Mouse (Mus musculus) adrenal gland, adult 2 months (tissue): Measurements from ENCODE around the gene Efhb. TPM values are rescaled to one million over a fixed set of nuclear protein-coding genes. Genes with fewer than 3 reads are reported as not detected.
A peak's percentile ranks its signal among the peaks of the same experiment; 100 is the strongest.

Experiments
- DNase-seq: peaks from one replicate; pipeline ENCODE4 v3.0.0; 2021
- long read RNA-seq: library from polyadenylated mRNA; stranded (forward); transcript quantifications from one replicate; pipeline ENCODE4 v2.0.0, GENCODE M21; 2021
- polyA plus RNA-seq: library from polyadenylated mRNA; depleted of rRNA; stranded (reverse); fragments of >200 nt; gene quantifications from 2 replicates; pipeline ENCODE4 v1.2.3, GENCODE M21; 2012; rRNA removed
- total RNA-seq, 2 experiments: library from RNA; stranded (reverse); gene quantifications; 2 replicates each; pipeline ENCODE4 v1.2.3; 2021

The Efhb gene
- total RNA-seq (under 1 TPM; 0.46 to 0.59 TPM), polyA plus RNA-seq (0.03 TPM in 1 of 2 replicates, not detected in the other)
- long read RNA-seq, result 0 reads

DNA sequence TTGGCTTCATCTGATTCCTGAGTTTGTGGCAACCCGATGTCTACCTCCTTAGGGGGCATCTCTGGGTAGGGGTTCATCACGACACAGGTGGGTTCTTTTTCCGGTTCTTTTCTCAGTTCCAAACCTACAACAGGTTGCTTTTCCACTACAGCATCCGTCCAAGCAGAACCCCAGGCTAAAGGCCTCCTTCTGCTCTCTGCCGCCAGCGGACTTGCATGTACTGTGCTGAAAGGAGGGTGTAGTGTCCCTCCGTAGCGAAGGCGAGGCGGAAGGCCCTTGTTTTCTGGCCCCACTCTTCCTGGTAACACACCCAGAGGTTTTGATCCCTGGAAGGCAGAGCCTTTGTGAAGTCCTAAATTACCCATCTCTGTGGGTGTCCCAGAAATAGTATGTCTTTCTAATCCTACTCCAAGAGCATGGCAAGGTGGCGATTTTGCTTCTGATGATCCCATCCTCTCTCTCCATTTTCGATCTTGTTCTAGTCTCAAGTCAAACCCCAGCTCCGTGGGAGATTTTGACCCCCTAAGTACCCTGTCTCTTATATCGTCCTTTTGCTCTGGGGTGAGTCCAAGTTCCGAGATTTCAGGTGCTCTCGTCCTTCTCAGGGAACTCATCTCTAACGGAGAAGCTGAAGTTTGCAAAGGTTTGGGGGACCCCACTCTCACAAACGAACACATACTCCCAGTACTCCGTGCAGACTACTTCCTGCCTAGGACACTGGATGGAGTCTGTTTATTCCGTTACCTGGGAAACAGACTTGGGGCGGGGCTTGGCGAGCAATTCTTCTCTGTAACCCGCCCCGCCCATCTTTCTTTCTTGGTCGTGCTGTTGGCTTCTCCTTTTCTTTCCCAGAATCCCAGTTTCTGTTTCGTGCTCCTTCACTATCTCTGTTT is at the start of gene Efhb:
Efhb (minus strand) TSS at position 719 of the 893 bp plus-strand sequence.
- DNase-seq, result peak; percentile 93

DNA sequence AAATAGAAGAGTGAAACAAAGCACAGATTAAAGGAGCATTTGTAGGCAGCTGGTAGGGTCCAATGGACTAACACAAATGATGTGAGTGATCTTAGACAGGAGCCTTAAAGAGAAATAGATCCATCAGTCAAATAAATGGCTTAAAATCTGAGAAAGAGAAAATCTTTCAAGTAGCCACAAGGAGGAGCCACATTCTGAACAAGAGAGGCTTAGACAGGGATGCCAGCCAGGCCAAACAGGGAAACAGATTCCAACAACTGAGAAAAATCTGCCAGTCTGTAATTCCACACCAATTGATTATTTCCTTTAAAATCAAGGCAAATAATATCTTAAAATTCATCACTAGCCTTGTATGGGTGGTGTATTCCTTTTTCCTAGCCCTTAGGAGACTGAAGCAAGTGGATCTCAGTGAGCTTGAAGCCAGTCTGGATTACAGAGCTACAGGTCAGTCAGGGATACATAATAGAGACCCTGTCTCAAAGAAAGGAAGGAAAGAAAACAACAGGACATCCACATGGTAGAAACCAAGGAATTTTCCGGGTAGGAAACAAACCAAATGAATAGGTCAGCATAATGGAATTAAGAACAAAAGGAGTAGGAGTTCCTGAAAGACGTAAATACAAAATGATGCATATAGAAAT is 49.3 kb upstream of the Efhb start:
- no peak for DNase-seq

- DNase-seq, result no peak
Observed at GRCm38 (mm10) chr17:53502966-53503365, 39.8 kb upstream of the Efhb start.

DNA sequence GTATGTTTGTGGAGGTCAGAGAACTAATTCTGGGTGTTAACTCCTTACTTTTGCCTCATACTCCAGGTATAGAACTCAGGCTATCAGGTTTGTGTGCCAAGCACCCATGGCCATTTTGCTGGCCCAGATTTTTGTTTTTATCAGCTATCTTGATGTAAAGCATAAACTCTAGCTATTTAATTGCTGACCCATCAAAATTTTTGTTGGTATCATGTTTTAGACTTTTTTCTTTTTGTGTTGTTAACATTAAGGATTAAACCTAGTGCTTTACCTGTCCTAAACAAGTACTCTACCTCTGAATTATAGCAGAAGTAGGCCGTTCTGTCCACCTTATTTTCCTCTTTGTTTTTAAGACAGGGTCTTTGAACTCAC is 25.9 kb upstream of the Efhb start:
- no peak for DNase-seq

DNA sequence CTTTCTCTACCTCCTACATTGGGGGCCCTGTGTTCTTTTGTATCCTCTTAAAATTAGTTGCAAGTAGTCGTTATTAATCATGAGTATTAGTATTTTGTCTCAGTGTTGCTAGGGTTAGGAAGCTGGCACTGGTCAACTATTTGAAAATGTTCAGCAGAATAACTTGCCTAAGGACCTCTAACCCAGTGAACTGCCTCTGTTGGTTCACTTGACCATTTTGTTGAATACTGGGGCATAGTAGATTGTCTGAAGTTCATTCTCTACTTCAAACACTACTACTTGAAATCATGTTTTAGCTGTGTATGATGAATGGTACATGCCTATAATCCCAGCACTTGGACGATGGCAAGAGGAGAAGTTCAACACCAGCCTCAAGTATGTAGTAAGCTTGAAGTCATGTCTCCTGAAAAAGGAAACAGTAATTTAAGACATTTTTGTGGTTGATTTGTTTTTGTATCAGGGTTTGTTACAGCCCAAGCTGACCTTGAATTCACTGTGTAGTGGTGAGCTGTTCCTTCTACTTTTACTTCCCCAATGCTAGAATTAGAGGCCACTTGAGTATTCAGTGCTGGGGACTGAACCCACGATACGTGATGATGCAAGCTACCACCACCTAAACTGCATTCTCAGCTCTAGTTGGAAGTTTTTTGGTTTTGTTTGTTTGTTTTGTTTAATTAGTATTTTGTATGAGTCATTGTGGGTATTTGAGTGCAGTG is 25.3 kb upstream of the Efhb start:
- DNase-seq, result peak; percentile 17

DNA sequence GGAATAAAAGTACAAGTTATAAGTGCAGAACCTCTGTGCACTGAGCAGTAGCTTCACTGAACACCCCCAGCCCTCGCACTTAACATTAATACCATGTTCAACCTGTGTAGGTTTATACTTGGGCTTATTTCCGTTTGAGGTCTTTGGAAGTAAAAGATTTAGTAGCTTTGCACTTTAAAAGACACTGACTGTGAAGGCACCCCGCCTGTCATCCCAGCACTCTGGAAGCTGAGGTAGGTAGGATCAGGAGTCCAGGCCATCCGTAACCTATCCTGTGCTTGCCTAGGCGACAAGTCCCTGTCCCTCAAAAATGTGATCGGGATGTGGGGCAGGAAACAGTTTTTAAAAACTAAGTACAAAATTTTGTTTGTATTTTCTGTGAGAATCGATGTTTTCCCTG is 17.3 kb upstream of the Efhb start:
- peak; percentile 7 for DNase-seq

DNA sequence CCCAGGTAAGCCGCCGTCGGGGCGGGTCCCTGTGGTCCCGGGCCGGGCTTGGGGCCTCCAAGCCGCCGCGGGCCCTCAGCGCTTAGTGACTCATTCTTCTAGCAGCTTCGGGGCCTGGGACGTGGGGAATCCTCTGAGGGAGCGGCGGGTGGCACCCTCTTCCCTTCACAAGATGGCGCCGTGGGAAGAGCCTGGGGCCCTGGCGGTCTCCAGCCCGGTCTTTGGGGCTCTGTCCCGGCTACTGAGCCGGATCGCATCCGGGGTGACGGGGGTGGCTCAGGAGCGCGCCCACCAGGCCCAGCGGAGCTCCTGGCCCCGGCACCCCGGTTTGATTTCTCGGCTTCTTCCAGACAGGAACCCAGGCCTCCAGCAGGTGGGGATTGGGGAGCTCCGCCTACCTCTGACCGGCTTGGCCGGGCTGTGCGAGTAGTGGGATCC is 16.5 kb upstream of the Efhb start:
- peak; percentile 88 for DNase-seq

DNA sequence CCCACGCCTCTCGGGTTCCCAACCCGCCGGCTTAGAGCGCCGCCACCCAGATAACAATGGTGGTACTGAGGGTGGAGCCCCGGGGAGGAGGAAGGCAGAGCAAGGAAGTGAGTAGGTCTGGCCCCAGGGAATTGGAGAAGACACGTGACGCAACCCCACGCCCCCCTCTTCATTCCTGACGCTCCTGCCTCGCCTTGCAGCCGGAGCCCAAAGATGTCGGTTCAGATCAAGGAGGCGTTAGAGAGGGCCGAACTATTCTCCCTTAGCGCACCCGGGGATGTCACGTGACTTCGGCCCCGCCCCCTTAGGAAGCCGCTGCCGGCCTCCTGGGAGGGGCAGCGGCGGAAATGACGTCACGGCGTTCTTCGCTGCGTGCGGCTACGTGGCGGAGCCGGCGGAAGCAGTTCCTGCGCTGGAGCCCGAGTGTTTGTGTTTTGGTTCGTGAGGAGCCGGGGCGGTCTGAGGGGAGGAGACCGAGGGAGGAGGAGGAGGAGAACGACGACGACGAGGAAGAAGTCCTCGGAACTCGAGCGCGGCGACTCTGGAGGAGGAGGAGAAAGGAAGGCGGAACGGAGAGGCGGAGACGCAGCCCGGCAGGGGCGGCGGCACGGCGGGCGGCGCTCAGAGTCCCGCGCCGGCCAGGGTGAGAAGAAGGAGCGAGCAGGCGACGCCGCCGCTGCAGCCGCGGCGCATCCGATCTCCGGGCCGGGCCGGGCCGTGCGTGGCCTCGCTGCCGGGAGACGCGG is 15.9 kb upstream of the Efhb start, which contains the start of gene Rab5a:
Rab5a (plus strand) TSS at position 377 of the 746 bp plus-strand sequence.
- DNase-seq, result peak; percentile 100

DNA sequence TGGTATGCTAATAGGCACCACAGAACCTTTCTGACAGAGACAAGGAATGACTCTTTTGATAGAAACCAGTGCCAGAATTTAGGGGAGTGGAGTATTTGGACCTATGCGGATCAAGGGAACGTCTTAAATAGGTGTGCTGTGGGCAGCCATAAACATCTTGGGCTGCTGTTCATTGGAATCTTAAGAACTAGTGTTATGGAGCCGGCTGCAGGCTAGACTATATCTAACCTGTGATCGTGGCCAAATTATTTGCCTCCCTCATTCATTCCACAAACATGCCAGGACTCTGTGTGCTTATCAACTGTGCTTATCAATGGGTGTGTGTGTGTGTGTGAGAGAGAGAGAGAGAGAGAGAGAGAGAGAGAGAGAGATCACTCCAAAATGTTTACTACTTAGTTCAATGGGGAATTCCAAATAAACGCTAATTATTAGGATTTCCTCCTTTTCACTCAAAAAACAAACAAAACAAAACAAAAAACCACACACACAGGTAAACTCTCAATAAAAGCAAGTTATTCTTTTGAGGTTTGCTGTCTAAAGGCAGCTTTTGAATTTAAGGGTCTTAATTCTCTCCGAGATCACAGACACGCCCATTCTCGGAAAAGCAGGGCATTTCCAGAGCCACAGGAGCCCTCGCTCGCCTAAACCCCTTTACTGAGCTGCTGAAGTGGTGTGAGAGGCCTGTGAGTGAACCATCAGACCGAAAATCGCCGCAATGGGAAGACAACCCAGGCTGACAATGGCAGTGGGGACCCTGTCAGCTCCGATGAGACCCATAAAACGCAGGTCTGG is 15.1 kb upstream of the Efhb start:
- no peak for DNase-seq

- no peak for DNase-seq
Observed at GRCm38 (mm10) chr17:53468697-53469096, 5.6 kb upstream of the Efhb start.

DNA sequence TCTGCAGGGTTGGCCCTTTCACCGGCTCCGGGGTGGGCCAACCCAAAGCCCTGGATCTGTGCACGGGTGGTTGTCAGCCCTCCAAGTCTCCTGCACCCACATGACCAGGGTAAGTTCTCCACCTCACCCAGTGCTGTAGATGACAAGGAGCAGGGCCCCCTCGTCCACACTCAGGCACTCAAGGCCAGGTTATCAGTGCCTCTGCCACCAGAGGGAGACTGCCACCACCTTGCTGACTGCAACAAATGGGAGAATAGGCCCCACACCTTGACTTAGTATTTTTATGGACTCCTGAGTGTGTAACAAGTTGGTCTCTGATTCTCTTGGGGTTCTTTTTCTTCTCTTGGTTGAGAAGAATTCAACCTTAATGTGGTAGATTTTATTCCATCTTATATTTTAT is 2.4 kb upstream of the Efhb start:
- DNase-seq, result no peak

DNA sequence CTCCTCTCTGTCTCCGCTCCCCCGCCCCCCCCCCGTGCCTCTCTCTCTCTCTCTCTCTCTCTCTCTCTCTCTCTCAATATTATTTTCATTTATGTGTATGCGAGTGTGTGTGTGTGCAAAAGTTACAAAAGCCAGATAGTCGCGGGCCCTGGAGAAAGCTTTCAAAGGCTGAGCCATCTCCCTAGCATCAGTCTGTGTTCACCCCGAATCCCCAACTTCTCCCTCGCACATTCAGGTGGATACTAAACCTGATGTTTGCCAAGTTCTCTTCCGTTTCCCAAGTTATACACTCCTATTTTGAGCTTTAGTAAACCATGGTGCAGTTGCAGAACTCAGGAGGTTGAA is 347 bp upstream of the Efhb start:
- DNase-seq, result no peak

DNA sequence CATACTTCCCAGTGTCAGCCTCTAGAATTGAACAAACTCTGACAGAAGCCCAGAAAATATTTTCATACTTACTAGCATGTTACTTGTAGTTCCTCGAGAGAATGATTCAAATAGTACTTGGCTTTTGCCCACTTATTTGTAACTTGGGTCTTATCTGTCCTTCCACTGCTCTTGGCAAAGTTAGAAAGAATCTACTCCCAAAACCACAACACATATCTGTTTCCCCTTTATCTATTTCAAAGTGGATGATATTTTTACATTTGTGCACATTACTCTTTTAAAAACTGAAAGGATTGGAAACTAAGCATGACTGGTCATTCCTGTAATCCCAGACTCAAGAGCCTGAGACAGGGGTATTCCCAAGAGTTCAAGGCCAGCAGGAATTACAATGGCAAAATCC is 6.4 kb downstream of the Efhb start:
- no peak for DNase-seq

DNA sequence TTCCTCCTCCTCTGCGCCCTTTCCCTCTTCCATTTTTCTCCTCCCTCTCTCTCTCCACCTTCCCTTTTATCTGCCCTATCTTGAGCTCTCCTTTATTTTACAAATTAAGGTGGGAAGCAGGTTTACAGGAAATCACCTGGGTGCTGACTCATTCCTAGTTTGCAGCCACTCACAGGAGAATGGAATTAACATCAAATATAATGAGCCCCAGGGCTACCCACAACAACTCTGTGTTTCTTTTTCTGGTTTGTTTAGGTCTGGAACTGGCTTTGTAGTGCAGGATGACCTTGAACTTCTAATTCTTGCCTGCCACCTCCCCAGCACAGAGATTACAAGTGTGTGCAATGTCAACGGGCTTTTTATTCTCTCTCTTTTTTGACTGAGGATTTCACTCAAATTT is 7.0 kb downstream of the Efhb start:
- no peak for DNase-seq

GRCm38 (mm10) chr17:53402689-53403306 is 60.3 kb downstream of the Efhb start:
- peak; percentile 72 for DNase-seq

DNA sequence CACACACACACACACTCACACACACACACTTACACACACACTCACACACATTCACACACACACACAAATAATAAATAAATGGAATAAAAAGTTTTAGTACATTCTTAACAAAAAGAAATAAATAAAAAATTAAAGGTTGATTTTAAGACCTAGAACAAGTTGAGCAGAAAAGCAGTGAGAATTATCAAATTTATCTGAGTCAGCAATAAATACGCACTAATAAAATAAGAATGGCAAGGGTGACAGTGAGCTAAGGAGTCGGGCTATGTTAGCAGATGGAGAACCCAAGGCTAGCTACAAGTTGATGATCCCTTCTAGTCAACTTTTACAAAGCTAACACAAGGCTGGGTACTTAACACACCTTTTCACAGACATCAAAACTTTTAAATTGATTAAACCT is 69.9 kb downstream of the Efhb start:
- no peak for DNase-seq

- DNase-seq, result no peak
Observed at GRCm38 (mm10) chr17:53389507-53389906, 73.6 kb downstream of the Efhb start.

GRCm38 (mm10) chr17:53387581-53388473 is 75.3 kb downstream of the Efhb start:
- no peak for DNase-seq

DNA sequence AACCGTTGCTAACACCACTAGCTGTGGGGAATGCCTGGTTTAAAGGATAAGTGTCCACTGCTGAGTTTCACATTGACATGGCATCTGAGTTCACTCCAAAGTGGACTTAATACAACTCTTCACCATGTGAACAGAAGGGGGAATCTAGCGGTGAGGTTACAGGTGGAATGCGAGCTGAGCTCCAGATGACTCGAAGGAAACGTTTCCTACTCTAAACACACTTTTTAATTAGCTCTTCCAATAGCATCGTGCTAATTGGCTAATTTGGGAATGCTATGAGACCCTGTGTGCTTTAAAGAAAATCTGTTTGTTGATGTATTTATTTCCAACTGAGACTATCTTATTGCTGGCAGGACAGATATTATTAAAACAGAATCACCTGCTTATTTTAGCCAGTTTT is 76.3 kb downstream of the Efhb start:
- DNase-seq, result no peak

- no peak for DNase-seq
Observed at GRCm38 (mm10) chr17:53364111-53364510, 99.0 kb downstream of the Efhb start.
